Mouse (Mus musculus): ENCODE measurements around the gene 4930404H24Rik. TPM values are rescaled to one million over a fixed set of nuclear protein-coding genes. Genes with fewer than 3 reads are reported as not detected.
"Not testable (repeated sequence)": the region's sequence is repeated elsewhere in the genome, so short reads cannot be mapped to it uniquely, and the experiment has no call there.

4930404H24Rik gene
- polyA plus RNA-seq, 1 experiment from 2014 or later, result not detected

DNA sequence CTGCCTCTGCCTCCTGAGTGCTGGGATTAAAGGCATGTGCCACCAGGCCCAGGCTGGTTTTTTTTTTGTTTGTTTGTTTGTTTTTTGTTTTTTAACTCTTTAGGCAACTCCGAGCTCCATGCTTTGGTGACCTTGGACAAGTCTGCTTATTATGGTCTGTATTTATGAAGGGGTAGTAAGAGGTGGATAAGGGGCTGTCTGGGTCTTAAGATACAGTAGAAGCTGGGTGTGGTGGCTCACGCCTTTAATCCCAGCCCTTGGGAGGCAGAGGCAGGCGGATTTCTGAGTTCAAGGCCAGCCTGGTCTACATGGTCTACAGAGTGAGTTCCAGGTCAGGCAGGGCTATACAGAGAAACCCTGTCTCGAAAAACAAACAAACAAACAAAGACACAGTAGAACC, 2.8 kb downstream of the 4930404H24Rik start:
- Histone ChIP-seq H3K27ac (ENCODE audit: poor library complexity, severe bottlenecking) (peak overlapping the region; percentile 94), H3K4me1 (replicated peaks) (peaks cover 73% of the 10 kb centered on the region)
- not testable (repeated sequence) for H3K9me3 ChIP-seq (replicated peaks); H3K36me3 ChIP-seq; H3K4me3 ChIP-seq; H3K27me3 ChIP-seq (replicated peaks); H3K4me2 ChIP-seq; H3K9ac ChIP-seq; ATAC-seq (ENCODE audit: insufficient number of reproducible peaks, low FRiP score)
- 70% methylated on average over 4 of the region's 4 CpGs for WGBS

DNA sequence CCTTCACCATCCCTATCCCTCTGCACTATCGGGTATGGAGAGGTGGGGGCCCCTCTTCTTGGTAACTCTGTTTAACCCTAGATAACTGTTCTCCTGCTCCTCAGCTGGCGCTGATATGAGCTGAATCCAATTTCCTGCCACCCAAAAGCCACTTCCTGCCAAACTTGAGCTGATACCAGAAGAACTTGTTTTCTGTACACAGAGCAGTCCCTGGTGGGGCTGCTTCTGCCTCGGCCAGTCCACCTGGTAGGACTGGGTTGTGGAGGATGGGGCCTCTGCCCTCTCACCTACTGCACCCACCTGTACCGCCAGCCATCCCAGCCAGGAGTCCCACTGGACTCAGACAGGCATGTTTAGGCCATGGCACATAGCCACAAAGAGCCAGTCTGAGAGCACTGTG, 3.2 kb downstream of the 4930404H24Rik start:
- Histone ChIP-seq H3K4me1 (replicated peaks) (peaks cover 69% of the 10 kb centered on the region), H3K27ac (ENCODE audit: poor library complexity, severe bottlenecking) (peak overlapping the region; percentile 94), H3K9ac (no peak overlapping the region), H3K4me2 (no peak overlapping the region), H3K4me3 (no peak overlapping the region), H3K36me3 (no peaks in the 10 kb centered on the region), H3K9me3 (replicated peaks) (no peaks in the 10 kb centered on the region), H3K27me3 (replicated peaks) (no peaks in the 10 kb centered on the region)
- WGBS, result 49% methylated on average over 4 of the region's 4 CpGs
- ATAC-seq (ENCODE audit: insufficient number of reproducible peaks, low FRiP score), result no peak

- Histone ChIP-seq H3K9me3 (replicated peaks) (no peaks in the 10 kb centered on the region), H3K4me1 (replicated peaks) (peaks cover 64% of the 10 kb centered on the region), H3K27me3 (replicated peaks) (no peaks in the 10 kb centered on the region), H3K4me2 (no peak overlapping the region), H3K4me3 (no peak overlapping the region), H3K9ac (no peak overlapping the region), H3K27ac (ENCODE audit: poor library complexity, severe bottlenecking) (peak overlapping the region; percentile 94), H3K36me3 (no peaks in the 10 kb centered on the region)
- no peak for ATAC-seq (ENCODE audit: insufficient number of reproducible peaks, low FRiP score)
- WGBS, result 81% methylated on average over 6 of the region's 6 CpGs
Observed at GRCm38 (mm10) chr2:153496301-153496700, 3.7 kb downstream of the 4930404H24Rik start.

GRCm38 (mm10) chr2:153496898-153497297, 4.3 kb downstream of the 4930404H24Rik start:
- Histone ChIP-seq H3K9ac (peak overlapping the region; percentile 17; the same call in 1 of the 2 replicates), H3K4me3 (no peak overlapping the region), H3K36me3 (no peaks in the 10 kb centered on the region), H3K27me3 (replicated peaks) (no peaks in the 10 kb centered on the region), H3K27ac (ENCODE audit: poor library complexity, severe bottlenecking) (peak overlapping the region; percentile 94), H3K4me1 (replicated peaks) (peaks cover 58% of the 10 kb centered on the region), H3K9me3 (replicated peaks) (no peaks in the 10 kb centered on the region), H3K4me2 (no peak overlapping the region)
- 55% methylated on average over 13 of the region's 13 CpGs for WGBS
- no peak for ATAC-seq (ENCODE audit: insufficient number of reproducible peaks, low FRiP score)

DNA sequence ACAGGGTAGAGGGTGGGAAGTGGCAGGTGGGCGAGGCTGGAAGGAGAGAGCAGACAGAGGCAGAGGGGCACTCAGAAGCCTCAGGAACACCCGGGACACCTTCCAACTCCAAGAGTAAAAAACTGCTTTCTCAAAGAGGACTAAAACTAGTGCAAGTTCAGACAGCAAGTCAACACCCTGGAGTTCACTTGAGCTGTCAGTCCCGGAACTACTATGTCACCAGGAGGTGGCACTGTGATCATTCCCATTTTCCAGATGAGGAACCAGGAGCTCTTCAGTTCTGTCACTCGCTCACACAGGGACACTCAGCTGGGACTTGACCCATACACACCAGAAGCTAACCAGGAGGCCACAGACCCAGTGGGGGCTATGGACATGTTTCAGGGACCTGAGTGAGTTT, 6.6 kb downstream of the 4930404H24Rik start:
- no peak for ATAC-seq (ENCODE audit: insufficient number of reproducible peaks, low FRiP score)
- H3K4me2 ChIP-seq, result no peak overlapping the region
- H3K9ac ChIP-seq, result no peak overlapping the region
- 55% methylated on average over 4 of the region's 4 CpGs for whole genome bisulfite sequencing
- no peak overlapping the region for H3K4me3 ChIP-seq
- peaks cover 40% of the 10 kb centered on the region for H3K4me1 ChIP-seq (replicated peaks)
- H3K36me3 ChIP-seq, result no peaks in the 10 kb centered on the region
- no peaks in the 10 kb centered on the region for H3K27me3 ChIP-seq (replicated peaks)
- no peaks in the 10 kb centered on the region for H3K9me3 ChIP-seq (replicated peaks)
- H3K27ac ChIP-seq (ENCODE audit: poor library complexity, severe bottlenecking), result no peak overlapping the region

GRCm38 (mm10) chr2:153506385-153506784, 13.8 kb downstream of the 4930404H24Rik start:
- H3K27me3 ChIP-seq (replicated peaks), result no peaks in the 10 kb centered on the region
- no peak overlapping the region for H3K4me2 ChIP-seq
- no peak overlapping the region for H3K4me3 ChIP-seq
- no peak overlapping the region for H3K27ac ChIP-seq (ENCODE audit: poor library complexity, severe bottlenecking)
- H3K4me1 ChIP-seq (replicated peaks), result peaks cover 25% of the 10 kb centered on the region
- no peak for ATAC-seq (ENCODE audit: insufficient number of reproducible peaks, low FRiP score)
- H3K9me3 ChIP-seq (replicated peaks), result no peaks in the 10 kb centered on the region
- no peak overlapping the region for H3K9ac ChIP-seq
- WGBS, result 82% methylated on average over 5 of the region's 5 CpGs
- H3K36me3 ChIP-seq, result no peaks in the 10 kb centered on the region

- 97% methylated on average over 2 of the region's 2 CpGs for WGBS
- H3K9me3 ChIP-seq (replicated peaks), result no peaks in the 10 kb centered on the region
- no peaks in the 10 kb centered on the region for H3K36me3 ChIP-seq
- ATAC-seq (ENCODE audit: insufficient number of reproducible peaks, low FRiP score), result no peak
- no peak overlapping the region for H3K4me2 ChIP-seq
- no peak overlapping the region for H3K27ac ChIP-seq (ENCODE audit: poor library complexity, severe bottlenecking)
- peaks cover 40% of the 10 kb centered on the region for H3K4me1 ChIP-seq (replicated peaks)
- no peak overlapping the region for H3K9ac ChIP-seq
- no peak overlapping the region for H3K4me3 ChIP-seq
- H3K27me3 ChIP-seq (replicated peaks), result no peaks in the 10 kb centered on the region
Observed at GRCm38 (mm10) chr2:153507969-153508368, 15.4 kb downstream of the 4930404H24Rik start.

DNA sequence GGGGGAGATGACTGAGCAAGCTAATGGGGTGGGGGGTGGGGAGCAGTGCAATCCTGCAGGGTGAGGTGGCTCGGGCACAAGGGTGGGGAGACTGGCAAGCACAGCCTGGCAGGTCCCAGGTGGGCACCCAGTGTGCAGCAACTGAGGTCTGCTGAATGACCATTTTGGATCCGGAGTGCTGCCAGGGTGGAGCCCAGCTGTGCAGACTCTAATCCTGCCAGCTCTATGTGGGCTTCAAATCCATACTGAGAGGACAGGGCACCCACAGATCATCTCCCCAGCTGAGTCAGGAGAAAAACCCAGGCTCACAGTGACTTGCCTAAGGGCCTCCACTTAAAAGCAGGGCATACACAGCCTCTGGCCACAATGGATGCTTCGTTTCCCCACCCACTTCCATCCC, 15.8 kb downstream of the 4930404H24Rik start:
- Histone ChIP-seq H3K27me3 (replicated peaks) (no peaks in the 10 kb centered on the region), H3K9ac (no peak overlapping the region), H3K4me1 (replicated peaks) (peaks cover 44% of the 10 kb centered on the region), H3K27ac (ENCODE audit: poor library complexity, severe bottlenecking) (no peak overlapping the region), H3K4me2 (no peak overlapping the region), H3K4me3 (no peak overlapping the region), H3K36me3 (no peaks in the 10 kb centered on the region), H3K9me3 (replicated peaks) (no peaks in the 10 kb centered on the region)
- 82% methylated on average over 3 of the region's 3 CpGs for WGBS
- ATAC-seq (ENCODE audit: insufficient number of reproducible peaks, low FRiP score), result no peak

DNA sequence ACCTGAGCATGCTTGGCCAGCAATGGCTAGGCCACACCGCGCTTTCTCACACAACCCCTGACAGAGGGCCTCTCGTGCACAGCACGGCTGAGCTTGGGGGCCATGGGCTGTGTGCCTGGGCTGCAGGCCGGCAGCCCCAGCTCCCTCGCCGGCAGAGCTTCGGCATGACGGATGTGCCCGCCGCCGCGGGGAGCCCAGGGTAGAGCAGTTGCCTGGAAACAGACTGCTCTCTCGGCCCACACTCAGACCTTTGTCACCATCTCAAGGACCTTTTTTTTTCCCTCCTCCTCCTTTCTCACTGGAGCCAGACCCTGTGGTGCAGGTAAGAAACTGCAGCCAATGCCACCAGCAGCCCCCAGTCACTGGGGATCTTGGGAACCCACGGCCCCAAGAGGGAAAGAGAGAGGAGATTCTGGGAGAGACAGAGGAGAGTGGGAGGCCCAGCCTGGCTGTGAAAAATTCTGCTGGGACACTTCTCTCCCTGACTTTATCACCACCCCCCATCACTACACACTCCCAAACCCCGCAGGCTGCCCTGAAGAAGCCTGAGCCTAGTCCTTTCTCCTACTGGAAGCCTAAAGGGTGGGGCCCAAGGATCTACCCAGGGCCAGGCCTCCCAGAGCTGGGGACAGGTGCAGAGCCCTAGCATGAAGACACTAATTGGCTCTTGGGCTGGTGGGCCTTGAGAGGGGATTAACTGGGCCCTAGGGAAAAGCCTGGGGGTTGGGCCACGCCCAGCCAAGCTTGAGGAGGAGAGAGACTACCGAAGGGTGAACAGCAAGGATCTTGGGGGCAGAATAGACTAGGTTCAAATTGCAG, 16.8 kb downstream of the 4930404H24Rik start:
- Histone ChIP-seq H3K9me3 (replicated peaks) (no peaks in the 10 kb centered on the region), H3K4me2 (peak overlapping the region; percentile 54), H3K9ac (peak overlapping the region; percentile 48), H3K27ac (ENCODE audit: poor library complexity, severe bottlenecking) (peak overlapping the region; percentile 46; the same call in 1 of the 2 replicates), H3K4me1 (replicated peaks) (peaks cover 48% of the 10 kb centered on the region), H3K4me3 (no peak overlapping the region), H3K27me3 (replicated peaks) (no peaks in the 10 kb centered on the region), H3K36me3 (no peaks in the 10 kb centered on the region)
- WGBS, result 19% methylated on average over 18 of the region's 18 CpGs
- ATAC-seq (ENCODE audit: insufficient number of reproducible peaks, low FRiP score), result no peak; the same call in 1 of the 2 replicates

GRCm38 (mm10) chr2:153510136-153510535, 17.5 kb downstream of the 4930404H24Rik start:
- Histone ChIP-seq H3K27ac (ENCODE audit: poor library complexity, severe bottlenecking) (no peak overlapping the region), H3K27me3 (replicated peaks) (no peaks in the 10 kb centered on the region), H3K4me2 (no peak overlapping the region), H3K4me1 (replicated peaks) (peaks cover 55% of the 10 kb centered on the region), H3K9me3 (replicated peaks) (no peaks in the 10 kb centered on the region), H3K36me3 (no peaks in the 10 kb centered on the region), H3K9ac (no peak overlapping the region), H3K4me3 (no peak overlapping the region)
- WGBS, result 78% methylated on average over 8 of the region's 8 CpGs
- ATAC-seq (ENCODE audit: insufficient number of reproducible peaks, low FRiP score), result no peak

DNA sequence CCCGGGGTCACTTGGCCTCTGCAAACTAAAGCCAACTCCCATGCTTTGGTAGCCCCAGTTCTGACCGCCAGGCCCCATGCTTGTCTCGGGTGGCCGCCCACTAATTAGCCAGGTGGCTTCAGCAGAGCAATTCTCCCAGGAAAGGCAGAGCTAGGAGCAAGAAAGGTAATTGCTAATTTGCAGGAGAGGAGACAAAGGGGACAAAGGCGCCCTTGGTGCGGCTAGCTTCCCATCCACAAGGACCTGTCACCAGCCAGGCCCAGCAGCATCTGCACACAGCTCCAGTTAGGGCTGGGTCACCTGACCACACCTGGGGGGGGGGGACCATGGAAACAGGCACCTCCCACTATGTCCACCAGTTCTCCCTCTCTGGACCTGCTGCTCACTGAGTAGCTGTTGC, 19.0 kb downstream of the 4930404H24Rik start:
- no peak overlapping the region for H3K4me2 ChIP-seq
- H3K4me1 ChIP-seq (replicated peaks), result peaks cover 61% of the 10 kb centered on the region
- WGBS, result 76% methylated on average over 6 of the region's 6 CpGs
- no peak overlapping the region for H3K27ac ChIP-seq (ENCODE audit: poor library complexity, severe bottlenecking)
- no peak overlapping the region for H3K9ac ChIP-seq
- no peaks in the 10 kb centered on the region for H3K27me3 ChIP-seq (replicated peaks)
- no peak for ATAC-seq (ENCODE audit: insufficient number of reproducible peaks, low FRiP score)
- no peak overlapping the region for H3K4me3 ChIP-seq
- H3K36me3 ChIP-seq, result no peaks in the 10 kb centered on the region
- no peaks in the 10 kb centered on the region for H3K9me3 ChIP-seq (replicated peaks)

Measured in heart, embryonic 12.5 days (tissue).